Mouse (Mus musculus) liver, adult 2 months (tissue): ENCODE results near the gene Ddx59. TPM values are rescaled to one million over a fixed set of nuclear protein-coding genes. Genes with fewer than 3 reads are reported as not detected.

Experiments
- DNase-seq: peaks from one replicate; pipeline ENCODE4 v3.0.0-alpha.2; 2011; ENCODE audit warnings: low read depth, low spot score; ENCODE audit errors: extremely low read depth
- H3K27ac ChIP-seq: fragments of 200-500 bp; replicated peaks from 2 replicates; pipeline ENCODE4 v1.5.1; 2012; ENCODE audit warnings: low read depth, mild to moderate bottlenecking, control low read depth, inconsistent platforms, low read length; ENCODE audit not compliant: insufficient read depth
- H3K27me3 ChIP-seq: fragments of 200-500 bp; 2 replicates; pipeline ENCODE4 v1.6.1; 2012; ENCODE audit warnings: mild to moderate bottlenecking, moderate library complexity, low read length, inconsistent platforms; ENCODE audit not compliant: control insufficient read depth, insufficient read depth
- H3K36me3 ChIP-seq: fragments of 200-500 bp; 2 replicates; pipeline ENCODE4 v1.6.1; 2012; ENCODE audit warnings: low read length, inconsistent platforms; ENCODE audit not compliant: control insufficient read depth, insufficient read depth
- H3K4me1 ChIP-seq: fragments of 200-500 bp; 2 replicates; pipeline ENCODE4 v1.6.1; 2011; ENCODE audit warnings: low read length; ENCODE audit not compliant: control insufficient read depth, insufficient read depth
- H3K4me3 ChIP-seq: fragments of 200-500 bp; 2 replicates; pipeline ENCODE4 v1.5.1; 2011; ENCODE audit warnings: low read depth, mild to moderate bottlenecking, control low read depth, low read length, moderate library complexity; ENCODE audit not compliant: insufficient read depth
- H3K79me2 ChIP-seq: fragments of 200-500 bp; 2 replicates; pipeline ENCODE4 v1.6.1; 2012; ENCODE audit warnings: inconsistent platforms, mild to moderate bottlenecking, low read length, moderate library complexity; ENCODE audit not compliant: control insufficient read depth, insufficient read depth
- H3K9ac ChIP-seq: fragments of 200-500 bp; 2 replicates; pipeline ENCODE4 v1.6.1; 2012; ENCODE audit warnings: low read depth, mild to moderate bottlenecking, control low read depth, inconsistent platforms, low read length
- CTCF ChIP-seq: fragments of 200-500 bp; IDR thresholded peaks from 2 replicates; pipeline ENCODE4 v1.5.1; 2011; ENCODE audit warnings: low read depth, low read length, control low read depth
- POLR2A ChIP-seq: fragments of 200-500 bp; IDR thresholded peaks from 2 replicates; pipeline ENCODE4 v1.6.1; 2011; ENCODE audit warnings: low read length, control low read depth; ENCODE audit not compliant: insufficient read depth; ENCODE audit errors: extremely low read depth
- WGBS: fragments of 180-500 bp; shearing (Covaris S2); methylation state at CpG from one replicate; pipeline ENCODE4 v1.1.7; 2018; 5-methylcytosine and 5-hydroxymethylcytosine counted together
- polyA plus RNA-seq: library from polyadenylated mRNA; depleted of rRNA; stranded (reverse); fragments of >200 nt; gene quantifications from 2 replicates; pipeline ENCODE4 v1.2.3, GENCODE M21; 2012
- total RNA-seq: library from RNA; depleted of rRNA; stranded (reverse); fragments of >200 nt; gene quantifications from 2 replicates; pipeline ENCODE4 v1.2.3, GENCODE M21; 2014

Ddx59 gene
- total and polyA plus RNA-seq, 2 experiments, result 1.7 to 6.0 TPM

GRCm38 (mm10) chr1:136415756-136416126, 670 bp downstream of the Ddx59 start:
- Histone ChIP-seq H3K79me2 (no peaks in the 10 kb centered on the region), H3K27me3 (no peaks in the 10 kb centered on the region), H3K4me1 (no peaks in the 10 kb centered on the region), H3K9ac (no peak overlapping the region), H3K27ac (no peak overlapping the region), H3K4me3 (peak overlapping the region; percentile 96; the same call in 1 of the 2 replicates), H3K36me3 (no peaks in the 10 kb centered on the region)
- WGBS, result 47% methylated on average over 2 of the region's 2 CpGs
- DNase-seq, result no peak
- TF ChIP-seq POLR2A (no peak), CTCF (no peak)

DNA sequence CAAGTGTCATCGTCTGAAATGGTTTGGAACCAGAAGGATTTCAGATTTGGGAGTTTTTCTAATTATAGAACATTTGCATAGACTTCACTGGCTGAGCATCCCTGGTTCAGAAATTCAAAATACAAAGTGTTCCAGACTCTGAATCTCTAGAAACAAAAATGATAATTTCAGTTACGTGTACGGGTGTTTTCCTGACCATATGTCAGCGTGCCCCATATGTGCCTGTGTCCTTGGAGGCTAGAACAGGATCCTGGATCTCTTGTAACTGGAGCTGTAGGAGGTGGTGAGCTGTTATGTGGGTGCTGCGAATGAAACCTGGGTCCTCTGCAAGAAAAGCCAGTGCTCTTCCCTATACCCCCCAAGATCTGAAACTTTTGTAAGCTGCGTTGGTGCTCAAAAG, 3.3 kb downstream of the Ddx59 start:
- no peaks in the 10 kb centered on the region for H3K36me3 ChIP-seq
- H3K4me1 ChIP-seq, result no peaks in the 10 kb centered on the region
- no peak overlapping the region for H3K27ac ChIP-seq
- no peak for TF ChIP-seq POLR2A
- no peak for TF ChIP-seq CTCF
- no peak overlapping the region for H3K9ac ChIP-seq
- no peaks in the 10 kb centered on the region for H3K27me3 ChIP-seq
- no peaks in the 10 kb centered on the region for H3K79me2 ChIP-seq
- no peak overlapping the region for H3K4me3 ChIP-seq
- WGBS, result 92% methylated on average over 6 of the region's 6 CpGs
- no peak for DNase-seq

- no peak overlapping the region for H3K9ac ChIP-seq
- no peaks in the 10 kb centered on the region for H3K79me2 ChIP-seq
- H3K36me3 ChIP-seq, result no peaks in the 10 kb centered on the region
- 83% methylated on average over 11 of the region's 11 CpGs for whole genome bisulfite sequencing
- TF ChIP-seq CTCF (no peak), POLR2A (no peak)
- no peak overlapping the region for H3K4me3 ChIP-seq
- no peak for DNase-seq
- H3K4me1 ChIP-seq, result peaks cover 3% of the 10 kb centered on the region; the same call in 1 of the 2 replicates
- H3K27me3 ChIP-seq, result no peaks in the 10 kb centered on the region
- H3K27ac ChIP-seq, result no peak overlapping the region
Observed at GRCm38 (mm10) chr1:136427166-136427969, 12.3 kb downstream of the Ddx59 start.

- DNase-seq, result no peak
- Histone ChIP-seq H3K4me1 (peaks cover 3% of the 10 kb centered on the region; the same call in 1 of the 2 replicates), H3K79me2 (no peaks in the 10 kb centered on the region), H3K27me3 (no peaks in the 10 kb centered on the region), H3K4me3 (no peak overlapping the region), H3K27ac (no peak overlapping the region), H3K9ac (no peak overlapping the region), H3K36me3 (peaks cover 3% of the 10 kb centered on the region; the same call in 1 of the 2 replicates)
- 97% methylated on average over 4 of the region's 4 CpGs for WGBS
- no peak for TF ChIP-seq POLR2A
- TF ChIP-seq CTCF, result no peak
Observed at GRCm38 (mm10) chr1:136428981-136429380, 13.9 kb downstream of the Ddx59 start.

DNA sequence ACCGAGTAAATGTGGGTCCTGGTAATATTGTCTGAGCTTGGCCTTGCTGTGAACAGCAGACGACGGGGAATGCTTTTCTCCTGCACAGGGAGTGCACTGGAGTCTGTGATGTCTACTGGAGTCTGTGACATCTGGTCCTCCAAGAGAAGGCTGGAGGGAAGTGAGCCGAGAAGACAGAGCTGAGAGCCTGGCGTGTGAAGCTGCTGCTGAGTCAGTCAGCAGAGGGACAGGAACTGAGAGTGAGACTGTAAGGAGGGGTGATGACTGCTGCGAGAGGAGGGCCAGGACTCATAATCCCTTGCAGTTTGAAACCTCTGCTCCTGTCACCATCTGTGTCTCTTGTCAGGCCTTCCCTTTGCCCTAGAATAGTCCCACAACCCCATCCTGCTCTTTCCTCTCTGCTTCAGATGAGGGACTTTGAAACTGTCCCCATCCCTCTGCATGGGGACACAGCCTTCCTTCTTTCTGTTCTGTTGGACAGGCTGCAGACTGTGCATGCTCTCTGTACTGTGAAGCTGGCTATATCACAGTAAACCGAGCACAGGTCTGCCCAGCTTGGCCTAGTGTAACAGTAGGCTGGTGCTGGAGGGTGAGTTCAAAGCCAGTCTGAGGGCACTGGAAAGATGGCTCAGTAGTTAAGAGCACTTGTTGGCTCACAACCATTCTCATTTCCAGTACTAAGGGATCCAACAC, 15.2 kb downstream of the Ddx59 start:
- Histone ChIP-seq H3K79me2 (no peaks in the 10 kb centered on the region), H3K4me1 (peaks cover 3% of the 10 kb centered on the region; the same call in 1 of the 2 replicates), H3K4me3 (no peak overlapping the region), H3K36me3 (peaks cover 3% of the 10 kb centered on the region; the same call in 1 of the 2 replicates), H3K9ac (no peak overlapping the region), H3K27me3 (no peaks in the 10 kb centered on the region), H3K27ac (no peak overlapping the region)
- no peak for DNase-seq
- 67% methylated on average over 7 of the region's 7 CpGs for whole genome bisulfite sequencing
- TF ChIP-seq POLR2A, result no peak
- TF ChIP-seq CTCF, result no peak

- Histone ChIP-seq H3K36me3 (no peaks in the 10 kb centered on the region), H3K9ac (no peak overlapping the region), H3K27ac (peak overlapping the region; percentile 58), H3K79me2 (no peaks in the 10 kb centered on the region), H3K27me3 (no peaks in the 10 kb centered on the region), H3K4me3 (no peak overlapping the region), H3K4me1 (peaks cover 14% of the 10 kb centered on the region)
- peak; percentile 93 for DNase-seq
- TF ChIP-seq POLR2A (no peak), CTCF (no peak)
- 19% methylated on average over 7 of the region's 7 CpGs for WGBS
Observed at GRCm38 (mm10) chr1:136440741-136441140, 25.7 kb downstream of the Ddx59 start.
